Mouse (Mus musculus): ENCODE results near the gene Cdh12.

- TF ChIP-seq EP300 (IDR thresholded peaks at IDR 0.05; ENCODE audit: low read depth in 1 of 2, low read length in 2 of 2) (no peak), POLR2AphosphoS5 (IDR thresholded peaks at IDR 0.05; ENCODE audit: borderline replicate concordance, low read depth, low read length) (no peak), RAD21 (IDR thresholded peaks at IDR 0.05; ENCODE audit: low read depth, low read length) (no peak)
These were observed 193.9 kb downstream of the Cdh12 start for GRCm38 (mm10) chr15:20642905-20643414.

Data from MEL (cell line).